Mouse (Mus musculus) brain, adult 2 months (tissue): ENCODE data around the gene Lif.

Source experiments
- DNase-seq: peaks from one replicate; pipeline ENCODE4 v3.0.0; 2011; ENCODE audit warnings: low read depth, low spot score

Lif gene

DNA sequence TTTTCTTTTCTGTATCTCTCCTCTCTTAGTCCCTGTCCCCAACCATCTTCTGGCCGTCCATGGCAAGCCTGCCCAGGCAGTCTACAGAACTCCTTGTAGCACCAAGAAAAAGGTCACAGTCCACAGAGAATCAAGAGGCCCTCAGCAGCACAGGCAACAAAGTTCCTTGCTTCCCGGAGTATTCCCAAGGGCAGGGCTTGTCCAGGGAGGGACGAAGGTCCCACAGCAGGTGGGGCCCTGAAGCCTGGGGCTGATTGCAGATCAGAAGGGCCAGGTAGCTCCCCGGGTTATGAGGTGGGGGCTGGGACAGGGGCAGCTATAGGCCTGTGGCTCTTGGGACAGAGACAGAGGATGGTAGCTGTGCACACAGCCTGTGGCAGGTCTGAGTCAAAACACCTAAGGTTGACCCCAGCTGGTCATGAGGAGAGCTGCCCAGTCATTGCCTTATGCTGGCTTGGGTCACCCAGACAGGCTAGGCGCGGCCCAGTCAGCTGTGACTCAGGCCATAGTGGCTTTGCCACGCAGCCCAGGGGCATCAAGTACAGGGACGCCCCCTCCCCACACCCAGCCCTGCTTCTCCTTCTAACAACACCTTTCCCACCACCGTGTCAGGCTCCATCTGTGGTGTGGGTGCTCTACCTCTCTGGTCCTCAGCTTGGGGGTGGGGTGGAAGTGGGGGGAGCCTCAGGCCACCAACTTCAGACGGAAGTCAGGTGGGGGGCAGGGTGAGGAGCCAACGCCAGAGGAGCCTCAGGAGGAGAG lies at the start of gene Lif:
Lif (plus strand) TSS at position 712 of the 762 bp plus-strand sequence.
- no peak for DNase-seq

DNA sequence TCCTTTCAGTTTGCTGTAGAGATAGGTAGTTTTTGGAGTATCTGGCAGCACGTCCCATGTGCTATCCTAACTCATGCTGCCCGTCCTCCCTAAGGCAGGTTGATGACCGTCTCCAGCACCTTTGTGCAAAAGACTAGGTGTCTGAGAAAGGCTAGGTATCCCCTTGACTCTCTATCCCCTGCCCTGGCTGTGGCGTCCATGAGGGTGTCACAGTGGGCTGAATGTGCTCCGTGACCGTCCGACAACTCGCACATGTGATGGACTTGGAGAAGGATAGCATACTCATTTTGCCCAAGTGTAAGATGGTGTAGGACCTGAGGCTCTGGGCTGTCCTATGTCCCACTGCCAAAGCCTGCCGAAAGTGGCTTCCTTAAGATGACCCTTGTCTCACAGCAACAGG lies 49.7 kb upstream of the Lif start:
- DNase-seq: no peak

DNA sequence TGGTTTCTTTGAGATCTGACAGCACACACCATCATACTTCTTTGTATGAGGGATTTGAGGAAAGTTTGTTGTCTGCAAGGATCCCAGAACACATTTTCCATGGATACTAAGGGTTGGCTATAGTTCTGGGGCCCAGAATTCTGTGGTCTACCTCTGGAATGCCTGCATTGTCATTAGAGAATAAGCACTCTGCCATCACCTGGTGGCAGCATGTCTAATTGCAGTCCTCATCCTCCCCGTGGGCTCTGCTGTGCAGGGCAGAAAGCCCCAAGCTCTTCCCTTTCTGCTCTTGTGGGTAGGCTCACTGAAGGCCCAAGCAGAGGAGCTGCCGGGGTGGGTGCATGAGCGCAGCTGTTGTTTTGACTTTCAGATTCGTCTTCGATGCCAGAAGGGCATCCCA lies 47.8 kb upstream of the Lif start:
- DNase-seq: no peak

DNA sequence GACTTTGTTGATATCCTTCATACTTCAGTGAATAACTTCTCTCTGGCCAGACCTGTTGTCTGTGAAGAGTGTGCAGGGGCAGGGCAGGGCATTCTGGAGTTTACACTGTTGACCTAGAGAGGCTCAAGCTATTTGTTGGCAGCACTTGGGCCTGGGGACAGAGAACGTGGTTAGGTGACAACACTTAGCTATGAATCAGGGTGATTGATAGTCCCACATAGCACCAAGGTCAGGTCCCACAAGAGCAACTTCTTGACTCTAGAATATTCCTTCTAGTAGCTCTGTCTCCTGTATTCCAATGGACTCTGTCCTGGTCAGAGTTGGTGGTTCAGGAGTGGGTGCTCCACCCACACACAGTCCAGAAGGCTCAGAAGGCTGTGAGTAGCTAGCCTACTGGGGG lies 46.6 kb upstream of the Lif start:
- DNase-seq: no peak

DNA sequence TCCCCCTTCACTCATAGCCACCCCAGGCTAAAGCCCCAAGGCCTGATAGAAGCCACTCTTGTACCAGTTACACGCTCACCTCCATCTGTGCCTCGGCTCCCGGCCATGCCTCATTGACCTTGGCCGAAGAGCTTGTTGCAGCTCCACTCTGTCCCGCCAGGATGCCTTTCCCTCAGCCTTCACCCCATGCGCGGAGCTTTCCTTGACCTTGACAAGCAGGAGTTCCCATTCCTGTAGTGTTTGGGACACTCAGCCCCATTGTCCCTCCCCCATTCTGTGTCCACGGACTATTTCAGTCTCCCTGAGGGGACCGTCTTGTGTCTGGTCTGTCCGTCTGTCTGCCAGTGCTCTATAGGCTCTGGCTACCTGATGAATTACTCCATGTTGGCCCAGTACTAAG lies 44.2 kb upstream of the Lif start:
- DNase-seq: no peak

DNA sequence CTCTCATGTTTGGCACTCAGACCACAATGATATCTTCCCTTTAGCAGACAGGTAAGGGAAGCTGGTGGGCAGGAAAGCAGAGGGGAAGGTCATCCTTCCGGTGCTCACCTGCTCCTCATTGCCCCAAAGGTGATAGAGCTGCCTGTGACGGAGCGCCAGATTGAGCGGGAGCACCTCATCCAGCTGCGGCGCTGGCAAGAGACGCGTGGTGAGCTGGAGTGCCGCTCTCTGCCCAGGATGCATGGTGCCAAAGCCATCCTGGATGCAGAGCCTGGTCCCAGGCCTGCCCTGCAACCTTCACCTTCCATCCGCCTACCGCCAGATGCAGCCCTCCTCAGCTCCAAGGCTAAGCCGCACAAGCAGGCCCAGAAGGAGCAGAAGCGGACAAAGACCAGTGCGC lies 42.8 kb upstream of the Lif start:
- no peak for DNase-seq

DNA sequence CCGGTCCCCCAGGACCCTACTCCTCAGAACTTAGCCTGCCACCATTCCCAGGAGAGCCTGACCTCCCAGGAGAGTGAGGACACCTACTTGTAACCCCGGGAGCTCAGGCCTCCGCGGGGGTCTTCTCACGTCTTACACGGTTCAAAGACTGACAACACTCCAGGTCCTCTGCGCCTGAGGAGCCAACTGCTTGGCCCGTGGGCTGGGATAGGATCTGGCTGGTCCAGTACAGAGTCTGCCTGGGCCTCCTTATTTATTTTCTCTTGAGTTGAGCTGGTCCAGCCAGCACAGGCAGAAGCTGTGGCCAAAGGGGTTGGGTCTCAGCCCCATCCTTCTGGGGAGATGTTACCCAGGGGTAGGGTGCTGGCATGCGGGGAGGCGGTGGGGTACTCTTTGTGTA lies 42.3 kb upstream of the Lif start:
- DNase-seq: no peak

DNA sequence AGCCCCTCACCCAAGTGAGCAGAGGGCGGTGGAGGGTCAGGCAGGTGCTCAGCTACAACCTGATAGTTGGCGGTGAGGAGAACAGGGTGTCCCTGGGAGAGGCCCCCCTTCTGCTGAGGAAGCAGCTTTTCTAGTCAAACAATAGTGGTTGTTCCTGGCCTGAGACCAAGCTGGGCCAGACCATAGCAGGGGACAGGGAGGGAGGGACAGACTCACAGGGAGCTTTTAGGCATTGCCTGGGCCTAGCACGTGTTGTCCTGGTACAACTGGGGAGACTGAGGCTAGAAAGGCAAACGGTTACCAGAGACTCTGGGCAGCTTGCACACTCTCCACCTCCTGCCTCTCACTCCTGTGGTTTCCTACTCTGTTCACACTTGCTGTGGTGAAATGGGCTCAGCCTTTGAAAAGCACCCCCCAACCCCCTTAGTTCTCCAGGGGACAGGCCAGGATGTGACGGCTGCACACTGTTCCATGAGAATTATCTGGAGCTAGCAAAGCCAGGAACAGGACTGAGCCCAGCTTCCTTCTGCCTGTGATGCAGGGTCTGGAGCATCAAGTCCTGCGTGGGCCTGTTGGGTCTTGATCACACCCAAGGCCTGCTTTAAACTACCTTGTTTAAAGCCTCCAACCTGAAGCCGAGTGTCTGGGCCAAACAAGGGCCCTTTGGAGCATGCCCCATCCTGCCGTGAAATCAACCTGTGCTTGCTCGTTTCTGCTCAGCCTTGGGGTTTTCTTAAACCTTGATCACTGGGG lies 40.9 kb upstream of the Lif start:
- DNase-seq: no peak

DNA sequence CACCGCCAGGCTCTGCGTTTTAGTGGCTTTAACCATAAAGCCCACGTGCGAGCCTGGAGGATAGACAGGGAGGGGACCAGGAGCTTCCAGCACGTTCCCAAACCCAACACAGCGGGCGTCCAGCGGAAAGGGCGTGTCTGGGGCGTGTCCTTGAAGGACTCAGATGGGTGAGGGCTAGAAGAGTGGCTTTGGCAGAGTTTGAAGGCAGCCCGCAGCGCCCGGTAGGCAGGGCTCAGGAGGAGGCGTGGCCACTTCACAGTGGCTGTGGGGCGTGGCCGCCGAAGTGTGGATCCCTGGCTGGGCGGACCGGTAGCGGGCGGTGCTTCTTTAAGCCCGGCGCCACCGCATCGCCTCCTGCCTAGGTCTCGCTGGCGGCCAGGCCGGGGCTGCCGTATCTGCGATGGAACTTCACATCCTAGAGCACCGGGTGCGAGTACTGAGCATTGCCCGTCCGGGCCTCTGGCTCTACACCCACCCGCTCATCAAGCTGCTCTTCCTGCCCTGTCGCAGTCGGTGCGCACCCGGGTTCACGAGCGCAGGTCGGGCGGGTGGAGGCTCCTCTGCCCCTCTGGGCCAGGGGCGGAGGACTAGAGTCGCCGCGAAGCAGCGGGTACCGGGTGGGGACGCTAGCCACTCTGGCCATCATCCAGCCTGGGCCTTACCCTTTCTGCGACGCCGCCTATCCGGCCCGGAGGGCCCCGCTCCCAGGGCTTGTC lies 39.3 kb upstream of the Lif start, which contains the start of gene Castor1:
Castor1 (plus strand) TSS at position 312 of the 716 bp plus-strand sequence.
- peak; percentile 63 for DNase-seq

DNA sequence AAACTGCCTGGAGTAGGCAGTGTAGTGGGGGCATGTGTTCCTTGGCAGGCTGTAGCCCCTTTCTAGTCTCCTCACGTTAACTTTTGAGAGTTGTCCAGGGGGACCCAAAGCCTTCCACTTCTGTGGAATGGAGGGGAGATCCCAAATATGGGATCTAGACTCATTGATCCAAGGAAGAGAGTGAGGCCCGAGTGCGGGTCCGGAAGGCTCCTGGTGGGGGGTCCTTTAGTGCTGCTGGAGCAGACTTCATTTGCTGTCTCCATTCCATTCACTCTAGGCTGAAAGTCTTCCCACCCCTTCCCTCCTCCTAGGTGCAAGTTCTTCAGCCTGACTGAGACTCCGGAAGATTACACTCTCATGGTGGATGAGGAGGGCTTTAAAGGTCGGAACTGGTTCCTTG lies 38.7 kb upstream of the Lif start:
- DNase-seq: no peak

DNA sequence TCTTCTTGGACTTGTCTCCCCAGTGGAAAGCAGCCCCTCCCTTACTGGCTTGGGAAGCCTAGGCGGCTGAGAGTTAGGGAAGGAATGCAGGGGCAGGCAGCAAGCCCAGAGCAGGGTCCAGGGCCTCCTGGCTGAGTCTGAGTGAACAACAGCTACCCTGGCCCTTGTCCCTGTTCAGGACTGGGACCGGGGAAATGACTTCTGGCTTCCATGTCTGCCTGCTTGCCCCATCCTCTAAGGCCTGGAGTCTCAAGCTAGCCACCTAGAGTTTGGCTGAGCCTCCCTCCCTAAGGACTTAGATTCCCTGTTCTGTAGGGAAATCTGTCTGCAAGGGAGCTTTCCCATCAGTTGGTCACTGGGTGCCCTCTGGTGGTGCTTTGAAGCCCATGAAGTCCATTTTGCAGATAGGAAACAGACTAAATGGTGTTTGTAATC lies 38.0 kb upstream of the Lif start:
- DNase-seq: peak; percentile 92

DNA sequence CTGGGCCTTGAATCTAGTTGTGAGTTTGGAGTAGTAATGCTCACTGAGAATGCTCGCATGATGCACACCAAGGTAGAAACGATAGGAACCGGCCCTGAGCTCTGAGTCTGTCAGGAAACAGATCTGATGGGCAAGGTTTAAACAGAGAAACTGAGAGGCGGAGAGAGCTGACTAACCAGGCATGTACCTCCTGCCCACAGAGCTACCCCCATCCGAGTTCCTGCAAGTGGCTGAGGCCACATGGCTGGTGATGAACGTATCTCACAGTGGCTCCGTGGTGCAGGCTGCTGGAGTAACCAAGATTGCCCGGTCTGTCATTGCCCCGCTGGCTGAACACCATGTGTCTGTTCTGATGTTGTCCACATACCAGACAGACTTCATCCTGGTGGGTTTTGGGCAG lies 37.4 kb upstream of the Lif start:
- peak; percentile 31 for DNase-seq

DNA sequence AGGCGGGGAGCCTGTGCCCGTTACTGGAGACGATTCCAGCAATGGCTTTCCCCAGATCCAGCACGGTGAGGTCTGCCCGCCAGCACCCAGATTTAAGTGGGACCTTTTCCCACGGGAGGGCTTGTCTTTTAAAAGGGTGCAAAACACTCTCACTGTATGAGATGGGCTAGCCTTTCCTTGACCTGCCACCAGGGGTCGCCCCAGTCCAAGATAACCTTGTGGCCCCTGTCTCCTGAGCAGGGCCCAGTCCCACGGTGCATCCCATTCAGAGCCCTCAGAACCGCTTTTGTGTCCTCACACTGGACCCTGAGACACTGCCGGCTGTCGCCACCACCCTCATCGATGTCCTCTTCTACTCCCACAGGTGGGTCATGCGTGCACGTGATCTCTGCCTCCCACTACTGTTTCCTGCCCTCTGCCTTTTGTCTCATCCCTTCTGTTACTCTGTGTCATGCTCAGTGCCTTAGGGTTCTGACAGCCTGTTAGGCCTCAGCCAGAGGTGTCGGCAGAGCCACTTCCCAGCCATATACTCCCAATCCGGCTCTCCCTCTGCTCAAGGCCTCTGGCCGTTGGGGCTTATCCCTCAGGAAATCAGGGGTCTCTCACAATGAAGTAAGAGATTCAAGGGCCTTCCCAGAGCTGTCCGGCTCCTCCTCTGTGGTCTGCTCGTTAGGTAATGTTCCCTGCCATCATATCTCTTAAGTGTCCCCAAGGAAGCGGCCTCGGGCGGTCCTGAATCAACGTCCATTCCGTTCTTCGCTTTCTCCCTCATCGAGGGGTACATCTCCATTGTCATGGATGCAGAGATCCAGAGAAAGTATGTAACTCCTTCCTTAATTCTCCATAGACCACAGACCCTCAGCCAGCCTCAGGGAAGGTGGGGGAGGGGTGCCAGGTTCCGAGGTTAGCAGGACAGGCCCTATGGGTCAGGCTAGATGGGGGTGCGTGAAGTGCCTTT lies 36.6 kb upstream of the Lif start:
- peak; percentile 67 for DNase-seq

DNA sequence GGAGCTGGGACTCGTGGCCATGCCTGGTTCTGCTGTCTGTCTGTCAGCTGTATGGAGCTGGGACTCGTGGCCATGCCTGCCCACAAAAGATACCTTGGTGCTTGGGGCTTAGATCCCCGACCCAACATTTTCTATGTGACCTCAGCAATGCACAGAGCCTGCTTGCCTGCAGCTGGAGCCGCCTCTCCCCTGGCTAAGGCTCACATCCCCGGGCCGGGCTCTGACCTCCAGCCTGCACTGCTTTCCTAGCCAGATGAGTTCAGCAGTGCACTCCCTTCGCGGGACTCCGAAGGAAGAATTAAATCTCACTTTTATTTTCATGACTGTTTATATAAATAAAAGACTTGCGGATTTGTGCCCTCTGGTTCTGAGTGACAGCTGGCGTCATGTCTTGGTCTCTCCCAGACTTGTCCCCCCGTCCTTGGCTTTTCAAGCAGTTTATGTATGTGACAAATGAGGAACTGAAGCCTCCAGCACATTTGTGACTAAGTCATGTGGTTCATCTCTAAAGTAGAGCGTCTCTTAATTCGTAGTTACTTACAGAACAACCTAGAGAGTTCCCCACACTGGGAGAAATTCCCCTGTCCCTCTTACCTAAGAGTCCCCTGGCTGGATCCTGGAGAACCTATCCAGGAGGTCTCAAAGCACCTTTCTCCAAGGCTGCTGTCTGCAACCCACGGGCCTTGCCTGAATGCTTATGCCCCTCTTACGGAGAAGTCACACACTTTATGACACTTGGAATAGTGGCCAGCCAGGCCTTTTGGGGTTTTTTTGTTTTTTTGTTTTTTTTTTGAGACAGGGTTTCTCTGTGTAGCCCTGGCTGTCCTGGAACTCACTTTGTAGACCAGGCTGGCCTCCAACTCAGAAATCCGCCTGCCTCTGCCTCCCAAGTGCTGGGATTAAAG lies 35.1 kb upstream of the Lif start:
- no peak for DNase-seq

DNA sequence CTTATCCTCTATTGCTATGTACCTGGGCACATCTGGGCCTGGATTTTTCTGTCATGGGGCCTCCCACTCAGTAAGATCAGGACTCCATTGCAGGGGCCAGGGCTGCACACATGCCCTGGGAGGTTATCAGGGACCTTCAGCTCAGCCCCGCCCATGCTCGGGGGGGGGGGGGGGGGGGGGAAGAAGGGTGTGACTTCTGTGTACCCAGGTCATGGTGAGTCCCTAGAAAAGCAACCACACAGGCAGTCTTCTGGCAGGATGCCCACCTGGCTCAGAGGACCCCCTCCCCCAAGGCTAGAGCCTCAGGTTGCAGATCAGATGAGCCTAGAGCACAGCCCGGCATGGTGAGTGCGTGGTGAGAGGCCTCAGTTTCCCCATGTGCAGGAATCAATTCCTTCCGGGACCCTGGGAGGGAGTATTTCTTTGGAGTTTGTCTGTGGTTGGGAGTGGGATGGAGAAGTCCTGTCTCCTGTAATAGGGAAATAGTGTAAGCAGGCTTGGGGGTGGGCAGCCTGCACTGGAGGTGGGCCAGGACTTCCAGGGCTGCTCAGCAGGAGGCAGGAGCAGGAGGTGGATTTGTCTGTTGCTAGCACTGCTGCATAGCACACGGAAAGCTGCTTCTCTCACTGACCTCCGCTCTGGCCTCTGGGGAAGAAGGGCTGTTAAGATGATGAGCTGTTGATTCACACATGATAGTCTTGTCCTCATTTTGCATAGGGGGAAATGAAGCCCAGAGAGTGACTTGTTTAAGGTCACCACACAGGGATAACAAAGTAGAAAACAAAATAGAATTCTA lies 33.8 kb upstream of the Lif start:
- no peak for DNase-seq

DNA sequence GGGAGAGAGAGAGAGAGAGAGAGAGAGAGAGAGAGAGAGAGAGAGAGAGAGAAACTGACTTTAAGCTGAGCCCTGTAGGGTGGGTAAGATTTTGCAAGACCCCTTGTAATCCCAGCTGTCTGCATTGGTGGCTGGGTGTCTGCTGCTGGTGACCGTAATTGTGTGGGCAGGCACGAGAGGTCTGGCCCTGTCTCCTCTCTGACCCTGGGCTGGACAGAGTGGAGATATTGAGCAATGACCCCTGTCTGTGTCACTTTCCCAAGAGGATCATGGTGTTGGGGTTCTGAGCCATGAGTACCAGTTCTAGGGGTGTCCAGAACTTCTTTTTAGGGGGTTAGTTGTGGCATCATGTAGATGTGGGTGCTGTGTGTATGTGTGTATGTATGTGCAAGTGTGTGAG lies 33.1 kb upstream of the Lif start:
- no peak for DNase-seq

DNA sequence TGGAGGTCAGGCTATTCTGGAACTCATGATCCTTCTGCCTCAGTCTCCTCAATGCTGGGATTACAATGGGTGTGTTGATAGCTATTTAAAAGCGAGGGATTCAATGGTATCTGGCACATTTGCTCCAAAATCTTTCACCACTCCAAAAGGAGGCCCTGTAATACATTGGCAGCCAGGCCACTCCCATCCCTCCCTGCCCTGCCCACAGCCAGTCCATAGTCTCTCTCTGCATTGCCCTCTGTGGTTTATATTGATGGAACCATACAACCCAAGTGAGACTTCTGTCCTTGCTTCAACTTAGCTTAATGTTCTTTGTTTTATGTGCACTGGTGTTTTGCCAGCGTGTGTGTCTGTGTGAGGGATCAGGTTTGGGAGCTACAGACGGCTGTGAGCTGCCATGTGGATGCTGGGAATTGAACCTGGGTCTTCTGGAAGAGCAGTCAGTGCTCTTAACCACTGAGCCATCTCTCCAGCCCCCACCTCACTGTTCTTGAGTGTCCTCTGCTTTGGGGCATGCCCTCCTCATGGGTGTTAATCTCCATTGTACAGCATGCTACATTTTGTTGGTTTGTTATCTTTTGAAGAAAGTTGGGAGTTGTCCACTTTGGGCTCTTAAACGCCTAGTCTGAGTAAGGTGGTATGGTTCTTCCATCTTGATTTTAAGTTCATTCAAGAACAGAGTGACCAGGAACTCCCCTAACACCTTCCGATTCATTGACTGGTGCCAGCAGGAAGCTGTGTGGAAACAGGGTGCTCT lies 30.6 kb upstream of the Lif start:
- no peak for DNase-seq

DNA sequence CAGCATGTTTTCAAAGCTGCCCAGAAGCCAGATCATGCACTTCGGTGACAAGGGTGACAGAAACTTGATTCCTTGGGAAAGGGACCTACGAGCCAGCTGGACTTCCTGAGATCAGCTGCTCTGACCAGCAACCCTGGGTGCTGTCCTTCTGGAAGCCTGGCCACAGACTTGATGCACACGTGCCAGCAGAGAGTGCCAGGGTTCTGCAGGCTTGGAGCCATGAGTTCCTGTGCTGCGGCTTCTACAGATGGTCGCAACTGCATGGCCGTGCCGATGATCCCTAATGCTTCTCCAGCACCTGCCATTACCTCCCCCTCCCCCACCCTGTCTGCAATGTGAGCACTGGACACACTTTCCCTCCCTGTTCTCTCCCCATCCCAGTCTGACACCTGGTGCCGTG lies 28.9 kb upstream of the Lif start:
- peak; percentile 95 for DNase-seq

DNA sequence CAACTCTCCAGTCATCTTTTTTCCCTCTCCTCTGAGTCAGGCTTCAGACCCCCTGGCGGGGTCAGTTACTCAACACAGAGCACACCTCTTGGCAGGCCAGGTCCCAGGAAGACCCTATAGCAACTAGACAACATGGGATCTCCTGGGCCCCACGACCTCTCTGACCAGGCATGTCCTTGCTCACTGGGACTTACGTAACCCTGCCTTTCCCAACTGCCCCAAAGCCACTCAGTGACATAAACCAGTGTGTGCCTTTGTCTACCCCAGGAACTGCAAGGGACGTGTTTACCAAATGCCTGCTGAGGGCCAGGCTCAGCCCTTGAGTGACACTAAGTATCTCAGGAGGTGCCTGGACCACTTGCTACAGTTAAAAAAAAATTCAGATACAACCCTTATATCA lies 27.5 kb upstream of the Lif start:
- DNase-seq: no peak
